ENCODE assay signal across 25 mouse cellular contexts in the genomic region with DNA sequence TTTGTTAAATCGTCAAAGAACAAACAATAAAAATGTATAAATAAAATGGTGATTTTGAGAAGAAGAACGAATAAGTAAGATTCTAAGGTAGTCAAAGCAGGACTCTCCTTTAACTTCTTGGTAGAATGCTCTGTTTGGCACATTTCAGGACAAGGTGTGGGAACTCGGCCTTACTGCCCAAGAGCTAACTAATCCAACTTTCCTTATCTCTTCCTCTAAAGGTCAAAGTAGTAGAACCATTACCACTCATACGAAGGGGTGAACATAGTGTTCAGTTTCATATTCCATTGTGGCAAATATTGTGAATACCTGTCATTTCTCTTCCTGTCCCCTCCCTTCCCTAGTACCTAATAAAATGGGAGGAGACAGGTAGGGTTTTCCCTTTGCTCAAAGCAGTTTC.
A peak's percentile ranks its signal among the peaks of the same experiment; 100 is the strongest.
DNase-seq lines count a peak whose midpoint lies in the region; ATAC-seq and TF ChIP-seq lines count a peak whose summit lies in the region.
"Had no signal": no experiment of that assay in that cellular context is flagged by ENCODE, and none has a peak within 500 bp of the region (broad histone marks: within the 10 kb centered on the region; RNA-seq: fewer than 3 reads in every experiment).

No protein-coding gene starts in this region.

- no peak for TF ChIP-seq CTCF in lung, postnatal 0 days (IDR thresholded peaks at IDR 0.05)
- no peak for TF ChIP-seq CTCF in intestine, postnatal 0 days (IDR thresholded peaks at IDR 0.05; ENCODE audit: low read depth)

- no peak for DNase-seq in lung, postnatal 0 days (ENCODE audit: low spot score)
- DNase-seq in lung, postnatal 4 days = no peak
- no peak for DNase-seq in testis, postnatal 10 days (ENCODE audit: low spot score)
- DNase-seq: adrenal gland, adult 8-10 months; adrenal gland, postnatal 14 days; adrenal gland, postnatal 36 days; B cell, adult 2 months; cerebellum, adult 11-12 months; cerebellum, adult 2 months; cerebellum, adult 9-10 months; cerebellum, postnatal 10 days; cerebellum, postnatal 25 days had no signal

- H3K36me3 ChIP-seq in lung, postnatal 0 days (ENCODE audit: insufficient read depth, low read length) = no peaks in the 10 kb centered on the region
- no peaks in the 10 kb centered on the region for H3K36me3 ChIP-seq in intestine, postnatal 0 days (ENCODE audit: control insufficient read depth, insufficient read depth)
- H3K36me3 ChIP-seq in midbrain, embryonic 15.5 days (replicated peaks) = no peaks in the 10 kb centered on the region
- H3K36me3 ChIP-seq: embryonic facial prominence, embryonic 10.5 days; embryonic facial prominence, embryonic 12.5 days; forebrain, embryonic 10.5 days; forebrain, embryonic 12.5 days; G1E had no signal

- no peaks in the 10 kb centered on the region for H3K27me3 ChIP-seq in lung, postnatal 0 days (replicated peaks; ENCODE audit: insufficient read depth, low read length)
- no peaks in the 10 kb centered on the region for H3K27me3 ChIP-seq in intestine, postnatal 0 days (replicated peaks; ENCODE audit: control insufficient read depth, insufficient read depth, low read length)
- H3K27me3 ChIP-seq in midbrain, embryonic 15.5 days (replicated peaks) = no peaks in the 10 kb centered on the region
- H3K27me3 ChIP-seq: CH12.LX; embryonic facial prominence, embryonic 12.5 days; forebrain, embryonic 12.5 days; Patski had no signal

- TF ChIP-seq EP300 in lung, postnatal 0 days (IDR thresholded peaks at IDR 0.05) = peak; percentile 72

- H3K27ac ChIP-seq in lung, postnatal 0 days (ENCODE audit: low read length) = no peak overlapping the region
- no peak overlapping the region for H3K27ac ChIP-seq in intestine, postnatal 0 days (ENCODE audit: low read depth, low read length)
- no peak overlapping the region for H3K27ac ChIP-seq in midbrain, embryonic 15.5 days
- H3K27ac ChIP-seq: embryonic facial prominence, embryonic 10.5 days; embryonic facial prominence, embryonic 12.5 days; forebrain, embryonic 10.5 days; forebrain, embryonic 12.5 days had no signal

- ATAC-seq in lung, postnatal 0 days = no peak; the same call in 1 of the 2 replicates
- peak; percentile 82 for ATAC-seq in intestine, postnatal 0 days
- ATAC-seq in midbrain, embryonic 15.5 days (replicated peaks) = no peak
- ATAC-seq: activated CD4-positive, CD25-positive, alpha-beta regulatory T cell, adult 4 months; CD4-positive, CD25-positive, alpha-beta regulatory T cell, adult 4 months; forebrain, embryonic 14.5 days; forebrain, embryonic 16.5 days; Patski had no signal

- WGBS in lung, postnatal 0 days = 68% methylated on average over 4 of the region's 4 CpGs
- WGBS in intestine, postnatal 0 days = 61% methylated on average over 4 of the region's 4 CpGs
- WGBS in midbrain, embryonic 15.5 days = 88% methylated on average over 4 of the region's 4 CpGs

- H3K9ac ChIP-seq in lung, postnatal 0 days (replicated peaks; ENCODE audit: low read depth) = no peak overlapping the region
- no peak overlapping the region for H3K9ac ChIP-seq in intestine, postnatal 0 days (ENCODE audit: low read depth, low read length)
- H3K9ac ChIP-seq in midbrain, embryonic 15.5 days = no peak overlapping the region
- H3K9ac ChIP-seq: embryonic facial prominence, embryonic 12.5 days; forebrain, embryonic 12.5 days had no signal

- H3K9me3 ChIP-seq in lung, postnatal 0 days (ENCODE audit: low read length) = no peaks in the 10 kb centered on the region
- H3K9me3 ChIP-seq in intestine, postnatal 0 days (ENCODE audit: control insufficient read depth) = no peaks in the 10 kb centered on the region
- no peaks in the 10 kb centered on the region for H3K9me3 ChIP-seq in midbrain, embryonic 15.5 days
- H3K9me3 ChIP-seq: embryonic facial prominence, embryonic 10.5 days; embryonic facial prominence, embryonic 12.5 days; forebrain, embryonic 10.5 days; forebrain, embryonic 12.5 days; G1E had no signal

- H3K4me1 ChIP-seq in lung, postnatal 0 days (ENCODE audit: insufficient read depth, low read depth, low read length) = no peaks in the 10 kb centered on the region
- no peaks in the 10 kb centered on the region for H3K4me1 ChIP-seq in intestine, postnatal 0 days (replicated peaks; ENCODE audit: control insufficient read depth, insufficient read depth, low read length)
- H3K4me1 ChIP-seq in midbrain, embryonic 15.5 days = no peaks in the 10 kb centered on the region
- H3K4me1 ChIP-seq: embryonic facial prominence, embryonic 10.5 days; embryonic facial prominence, embryonic 12.5 days; forebrain, embryonic 12.5 days had no signal

- H3K4me2 ChIP-seq in lung, postnatal 0 days (replicated peaks; ENCODE audit: low read depth, low read length) = no peak overlapping the region
- no peak overlapping the region for H3K4me2 ChIP-seq in intestine, postnatal 0 days (replicated peaks; ENCODE audit: low read depth)
- no peak overlapping the region for H3K4me2 ChIP-seq in midbrain, embryonic 15.5 days
- H3K4me2 ChIP-seq: embryonic facial prominence, embryonic 12.5 days; forebrain, embryonic 12.5 days had no signal

- H3K4me3 ChIP-seq in lung, postnatal 0 days (ENCODE audit: low read depth, low read length) = no peak overlapping the region
- H3K4me3 ChIP-seq in intestine, postnatal 0 days (ENCODE audit: low read depth, low read length) = no peak overlapping the region
- no peak overlapping the region for H3K4me3 ChIP-seq in midbrain, embryonic 15.5 days
- H3K4me3 ChIP-seq: embryonic facial prominence, embryonic 10.5 days; embryonic facial prominence, embryonic 12.5 days; forebrain, embryonic 10.5 days; forebrain, embryonic 12.5 days had no signal
